Mouse (Mus musculus): Measurements from ENCODE around the gene Fbxl12. TPM values are rescaled to one million over a fixed set of nuclear protein-coding genes. Genes with fewer than 3 reads are reported as not detected.

Gene Fbxl12
- polyA plus RNA-seq, 1 experiment from 2014 or later: 13.4 TPM

Other genes starting within 250 kb of the Fbxl12 start
- 7.8 and 10.1 TPM in 2 replicates for gene Zfp26, start 184.6 kb downstream of the Fbxl12 start, polyA plus RNA-seq (2015; fragmentation: Nextera tagmentation; extraction: Ambion mirVana)
- 9.9 and 12.6 TPM in 2 replicates for gene Zfp426, start 152.0 kb downstream of the Fbxl12 start, polyA plus RNA-seq (2015; fragmentation: Nextera tagmentation; extraction: Ambion mirVana)
- 42.6 and 46.3 TPM in 2 replicates for gene Zfp266, start 123.3 kb downstream of the Fbxl12 start, polyA plus RNA-seq (2015; fragmentation: Nextera tagmentation; extraction: Ambion mirVana)
- gene Zfp846, start 63.5 kb downstream of the Fbxl12 start, polyA plus RNA-seq (2015; fragmentation: Nextera tagmentation; extraction: Ambion mirVana): 9.4 and 10.9 TPM in 2 replicates
- 295 and 378 TPM in 2 replicates for gene Ubl5, start 1.9 kb downstream of the Fbxl12 start, polyA plus RNA-seq (2015; fragmentation: Nextera tagmentation; extraction: Ambion mirVana)
- 40.2 and 43.1 TPM in 2 replicates for gene Pin1, start 7.3 kb upstream of the Fbxl12 start, polyA plus RNA-seq (2015; fragmentation: Nextera tagmentation; extraction: Ambion mirVana)
- gene Olfm2, start 101.6 kb upstream of the Fbxl12 start, polyA plus RNA-seq (2015; fragmentation: Nextera tagmentation; extraction: Ambion mirVana): 1.00 and 3.1 TPM in 2 replicates
- 1.1 and 3.2 TPM in 2 replicates for gene Col5a3, start 170.3 kb upstream of the Fbxl12 start, polyA plus RNA-seq (2015; fragmentation: Nextera tagmentation; extraction: Ambion mirVana)
- gene Rdh8, start 173.7 kb upstream of the Fbxl12 start, polyA plus RNA-seq (2015; fragmentation: Nextera tagmentation; extraction: Ambion mirVana): not detected in 2 replicates
- 7.1 and 13.4 TPM in 2 replicates for gene A230050P20Rik, start 223.9 kb upstream of the Fbxl12 start, polyA plus RNA-seq (2015; fragmentation: Nextera tagmentation; extraction: Ambion mirVana)
- 2.0 and 3.3 TPM in 2 replicates for gene Angptl6, start 235.0 kb upstream of the Fbxl12 start, polyA plus RNA-seq (2015; fragmentation: Nextera tagmentation; extraction: Ambion mirVana)
- 31.1 and 40.4 TPM in 2 replicates for gene Ppan, start 243.4 kb upstream of the Fbxl12 start, polyA plus RNA-seq (2015; fragmentation: Nextera tagmentation; extraction: Ambion mirVana)